Mouse (Mus musculus) layer of hippocampus, adult 9-10 months (tissue): ENCODE results near the gene Pptc7.
A peak's percentile ranks its signal among the peaks of the same experiment; 100 is the strongest.

Experiments used
- DNase-seq: peaks from one replicate; pipeline ENCODE4 v3.0.0; 2022; ENCODE audit warnings: low spot score

The Pptc7 gene

GRCm38 (mm10) chr5:122267136-122267535, 17.0 kb upstream of the Pptc7 start:
- no peak for DNase-seq

DNA sequence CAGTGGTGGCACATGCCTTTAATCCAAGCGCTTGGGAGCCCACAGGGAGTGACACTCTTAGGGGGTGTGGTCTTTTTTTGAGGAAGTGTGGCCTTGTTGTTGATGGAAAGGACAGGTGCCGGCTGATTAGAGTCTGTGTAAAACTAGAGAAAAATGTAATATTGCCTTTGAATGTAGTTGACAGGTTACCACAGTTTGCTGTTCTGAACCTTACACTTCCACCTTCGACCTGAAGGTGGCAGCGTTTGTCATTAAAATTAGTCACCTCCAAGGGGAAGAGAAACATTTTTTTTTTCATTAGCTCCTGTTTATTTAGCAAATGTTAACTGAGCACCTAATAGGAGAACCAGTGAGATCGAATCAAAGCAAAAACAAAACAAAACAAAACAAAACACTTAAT, 16.3 kb upstream of the Pptc7 start:
- peak; percentile 75 for DNase-seq

- DNase-seq, result no peak
These were observed 15.1 kb upstream of the Pptc7 start for GRCm38 (mm10) chr5:122268858-122269604.

DNA sequence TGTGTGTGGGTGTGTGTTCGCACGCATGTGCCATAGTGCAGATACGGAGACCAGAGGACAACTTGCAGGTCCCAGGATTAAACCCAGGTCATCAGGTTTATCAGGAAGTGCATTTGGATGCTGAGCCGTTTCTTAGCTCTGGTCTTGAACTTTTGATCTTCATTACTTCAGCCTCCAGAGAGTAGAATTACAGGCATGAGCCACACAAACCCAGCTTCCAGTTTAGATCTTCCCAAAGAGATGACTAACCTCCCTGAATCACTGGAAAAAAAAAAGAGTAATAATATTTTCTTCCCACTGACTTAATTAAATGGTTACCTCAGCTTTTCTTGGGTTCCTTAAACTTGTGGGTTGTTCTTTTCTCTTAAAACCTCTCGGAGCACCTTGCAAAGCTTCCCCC, 11.3 kb upstream of the Pptc7 start:
- DNase-seq, result no peak

- DNase-seq, result no peak
These were observed 9.4 kb upstream of the Pptc7 start for GRCm38 (mm10) chr5:122274785-122275184.

GRCm38 (mm10) chr5:122278946-122279345, 5.2 kb upstream of the Pptc7 start:
- DNase-seq, result no peak

- DNase-seq, result no peak
These were observed 4.3 kb upstream of the Pptc7 start for GRCm38 (mm10) chr5:122279799-122280421.

GRCm38 (mm10) chr5:122280422-122280826, 3.7 kb upstream of the Pptc7 start:
- no peak for DNase-seq

DNA sequence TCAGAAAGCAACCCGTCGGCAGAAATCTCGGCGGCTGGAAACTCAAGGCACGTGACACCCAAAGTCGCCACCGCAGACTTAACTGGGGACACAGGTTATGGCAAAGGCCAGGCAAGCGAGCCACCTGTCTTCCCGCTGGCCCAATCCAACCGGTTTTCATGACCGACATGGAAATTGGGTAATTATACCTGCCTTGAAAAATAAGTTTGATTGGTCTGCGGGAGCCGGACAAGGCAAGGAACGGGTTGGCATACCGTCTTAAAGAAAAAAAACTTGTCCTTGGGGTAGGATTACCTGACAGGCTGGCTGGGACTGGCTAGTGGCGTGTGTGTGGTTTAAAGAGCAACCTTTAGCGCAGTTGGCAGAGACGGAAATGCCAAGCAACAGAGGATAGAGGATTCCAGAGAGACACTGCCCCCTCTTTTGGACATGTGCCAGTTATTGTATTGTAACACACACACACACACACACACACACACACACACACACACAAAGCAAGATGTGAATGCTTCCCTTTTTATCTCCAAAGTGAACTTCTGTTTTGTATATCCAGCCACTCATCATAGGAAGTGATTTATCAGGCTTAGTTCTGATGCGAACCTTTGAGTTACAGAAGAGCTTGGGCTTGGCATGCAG, 3.2 kb upstream of the Pptc7 start:
- DNase-seq, result no peak

DNA sequence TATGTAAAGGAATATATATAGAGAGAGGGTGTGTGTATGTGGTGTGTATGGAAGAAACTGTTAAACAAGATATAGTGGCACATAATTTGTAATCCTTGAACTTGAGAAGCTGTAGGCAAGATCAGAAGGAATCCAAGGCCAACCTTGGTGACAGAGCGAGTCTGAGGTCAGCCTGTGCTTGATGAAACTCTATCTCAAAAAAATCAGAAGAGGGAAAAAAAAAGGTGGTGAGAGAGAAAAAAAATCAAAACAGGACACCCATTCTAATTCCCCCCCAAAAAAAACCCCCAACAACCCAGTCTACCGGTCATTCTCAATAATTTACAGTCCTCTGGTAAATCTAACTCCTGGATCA, 360 bp upstream of the Pptc7 start:
- DNase-seq, result no peak

DNA sequence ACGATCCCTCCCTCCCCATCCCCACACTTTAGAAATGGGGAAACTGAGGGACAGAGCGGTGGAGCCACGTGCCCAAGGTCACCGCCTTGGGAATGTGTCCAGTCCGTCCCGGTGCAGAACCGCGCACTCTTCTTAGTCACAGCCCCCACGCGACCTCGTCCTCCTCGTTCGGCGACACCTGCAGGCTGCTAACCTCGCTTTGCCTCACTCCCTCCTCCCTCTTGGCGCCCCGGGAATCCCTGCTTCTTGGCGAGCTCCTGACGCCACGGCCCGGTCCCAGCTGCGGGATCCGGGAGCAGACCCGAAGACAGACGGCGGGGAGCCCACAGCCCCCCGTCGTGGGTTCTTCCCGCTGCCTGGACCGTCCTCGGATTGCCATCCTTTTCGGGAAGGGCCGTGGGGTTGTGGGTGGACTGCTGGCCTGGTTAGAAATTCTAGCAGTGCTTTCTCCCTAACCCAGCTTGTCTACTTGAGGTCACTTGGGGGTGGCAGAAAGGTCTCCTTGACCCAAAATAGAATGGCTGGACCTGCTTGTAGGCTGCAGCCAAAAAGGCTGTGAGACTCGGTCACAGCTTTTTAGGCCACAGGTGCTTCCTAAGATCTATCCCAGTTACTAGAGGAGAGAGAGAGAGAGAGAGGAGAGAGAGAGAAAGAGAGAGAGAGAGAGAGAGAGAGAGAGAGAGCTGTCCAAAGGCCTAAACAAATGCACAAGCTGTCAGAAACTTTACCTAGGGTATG, 1.0 kb downstream of the Pptc7 start:
- DNase-seq, result no peak

DNA sequence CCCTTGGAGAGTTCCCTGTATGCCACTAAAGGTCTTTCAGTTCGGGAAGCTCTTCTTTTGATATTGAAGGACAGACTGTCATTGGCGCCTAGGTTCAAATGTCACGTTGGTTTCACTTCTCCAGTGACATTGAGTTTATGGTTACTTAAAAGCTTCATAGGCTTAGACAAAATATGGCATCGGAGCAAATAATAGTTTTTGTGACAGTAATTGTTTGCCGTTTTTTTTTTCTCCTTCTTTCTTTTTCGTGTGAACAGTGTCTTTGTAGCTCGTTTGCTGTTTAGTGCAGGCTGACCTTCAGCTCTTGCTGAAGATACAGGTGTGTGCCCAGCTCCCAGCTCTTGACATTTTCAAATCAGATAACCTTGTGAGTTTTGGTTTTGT, 1.6 kb downstream of the Pptc7 start:
- no peak for DNase-seq

DNA sequence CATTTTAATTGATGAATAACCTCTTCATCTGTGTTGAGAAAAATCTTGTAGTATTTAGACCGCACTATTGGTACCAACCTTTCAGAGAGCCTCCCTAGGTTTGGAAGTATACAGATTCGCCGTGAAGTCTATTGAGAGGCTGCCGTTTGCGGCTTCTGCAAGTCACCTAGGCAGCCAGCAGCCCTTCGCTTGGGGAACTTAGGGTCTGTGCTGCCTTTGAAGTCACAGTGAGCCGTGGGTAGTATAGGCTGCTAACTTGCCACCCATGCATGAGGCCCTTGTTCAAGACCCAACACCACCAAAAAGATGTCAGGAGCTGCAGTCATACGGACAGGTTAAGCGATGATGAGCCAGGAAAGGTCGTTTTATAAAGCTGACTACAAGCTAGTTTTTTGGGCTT, 2.0 kb downstream of the Pptc7 start:
- no peak for DNase-seq

DNA sequence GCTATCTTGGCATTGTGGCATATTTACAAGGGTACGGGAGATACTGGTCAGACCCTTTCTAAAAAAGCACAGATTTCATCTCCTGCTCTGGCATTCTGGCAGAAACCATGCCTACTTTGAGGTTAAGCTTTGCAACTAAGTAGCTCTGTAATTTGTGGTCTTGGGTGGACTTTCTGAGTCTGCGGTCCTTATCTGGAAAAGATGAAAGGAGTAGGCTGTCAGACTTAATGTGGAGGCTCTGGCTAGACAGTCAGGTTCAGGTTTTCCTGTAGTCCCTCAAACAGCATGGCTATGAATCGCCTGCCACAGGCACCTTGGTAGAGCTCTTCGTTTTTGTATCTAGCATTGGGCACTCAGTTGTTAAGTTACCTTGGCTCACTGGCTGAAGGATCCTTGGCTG, 2.9 kb downstream of the Pptc7 start:
- no peak for DNase-seq

GRCm38 (mm10) chr5:122288147-122288811, 4.1 kb downstream of the Pptc7 start:
- no peak for DNase-seq

DNA sequence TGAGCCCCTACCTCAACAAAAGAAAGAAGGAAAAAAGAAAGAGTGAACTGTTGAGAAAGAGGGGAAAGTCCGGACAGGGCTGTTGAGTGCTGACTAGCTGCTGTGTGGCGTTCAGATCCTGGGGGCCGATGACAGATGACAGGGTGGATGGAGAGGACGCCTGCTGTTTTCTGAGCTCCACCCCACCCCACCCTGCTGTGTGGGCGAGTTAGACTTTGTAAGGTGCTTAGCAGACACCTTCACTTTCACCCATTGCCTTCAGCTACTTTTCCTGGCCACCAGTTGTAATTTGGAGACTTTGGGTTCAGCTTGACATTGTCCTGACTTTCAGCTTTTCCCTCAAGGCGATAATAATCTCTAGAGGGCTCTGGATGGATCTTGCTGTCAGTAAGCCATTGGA, 7.0 kb downstream of the Pptc7 start:
- DNase-seq, result no peak

DNA sequence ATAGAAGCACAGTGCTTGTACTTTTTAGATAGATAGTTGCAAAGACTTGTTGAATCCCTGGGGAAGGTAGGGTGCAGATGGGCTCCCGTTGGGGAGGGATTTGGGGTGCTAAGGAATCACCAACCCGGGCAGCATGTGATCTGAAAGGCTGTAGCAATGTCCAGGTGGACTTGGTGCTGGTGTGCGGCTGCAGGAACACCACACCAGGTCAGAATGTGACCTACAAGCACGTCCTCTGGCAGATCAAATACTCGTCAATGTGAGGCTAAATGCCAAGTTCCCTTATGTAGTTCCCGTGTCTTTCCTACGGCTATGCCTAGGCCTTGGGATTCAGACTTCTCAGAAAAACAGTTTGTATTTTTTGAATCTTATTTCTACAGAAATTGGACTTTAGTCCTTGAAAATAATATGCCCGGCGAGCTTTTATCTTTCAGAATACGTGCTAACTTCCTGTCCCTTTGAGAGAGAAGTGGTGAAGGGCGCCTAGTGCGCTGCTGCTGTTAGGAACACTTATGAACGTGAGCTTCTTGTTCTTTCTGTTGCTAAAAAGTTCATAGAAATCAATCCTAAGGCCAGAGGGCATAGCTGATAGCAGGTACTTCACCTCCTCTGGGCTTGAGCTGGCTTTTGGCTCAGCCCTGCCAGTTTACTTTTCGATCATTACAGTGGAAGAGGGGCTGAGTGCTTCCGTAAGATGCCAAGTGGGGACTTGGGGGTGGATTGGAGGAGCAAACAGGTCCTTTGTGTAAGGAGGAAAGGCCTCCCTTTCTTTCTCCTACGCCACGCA, 7.6 kb downstream of the Pptc7 start:
- no peak for DNase-seq

DNA sequence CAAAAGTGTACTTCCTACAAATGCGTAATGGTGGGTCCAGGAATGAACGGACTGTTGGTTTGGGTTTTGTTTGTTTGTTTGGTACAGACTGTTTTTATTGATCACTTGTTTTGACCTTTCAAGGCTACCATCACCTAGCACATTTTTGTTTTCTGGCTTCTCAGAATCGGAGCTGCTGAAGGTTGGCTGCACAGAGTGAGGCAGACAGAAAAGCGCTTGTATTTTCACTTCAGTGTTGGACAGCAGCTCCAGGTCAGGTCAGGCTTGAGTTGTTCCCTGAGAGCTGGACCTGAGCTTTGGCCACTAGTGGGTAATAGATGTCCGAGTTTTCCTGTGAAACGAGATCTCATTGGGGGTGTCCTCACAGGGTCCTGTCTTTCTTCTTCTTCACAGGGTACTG, 9.0 kb downstream of the Pptc7 start:
- no peak for DNase-seq

GRCm38 (mm10) chr5:122294219-122294735, 10.1 kb downstream of the Pptc7 start:
- DNase-seq, result no peak

DNA sequence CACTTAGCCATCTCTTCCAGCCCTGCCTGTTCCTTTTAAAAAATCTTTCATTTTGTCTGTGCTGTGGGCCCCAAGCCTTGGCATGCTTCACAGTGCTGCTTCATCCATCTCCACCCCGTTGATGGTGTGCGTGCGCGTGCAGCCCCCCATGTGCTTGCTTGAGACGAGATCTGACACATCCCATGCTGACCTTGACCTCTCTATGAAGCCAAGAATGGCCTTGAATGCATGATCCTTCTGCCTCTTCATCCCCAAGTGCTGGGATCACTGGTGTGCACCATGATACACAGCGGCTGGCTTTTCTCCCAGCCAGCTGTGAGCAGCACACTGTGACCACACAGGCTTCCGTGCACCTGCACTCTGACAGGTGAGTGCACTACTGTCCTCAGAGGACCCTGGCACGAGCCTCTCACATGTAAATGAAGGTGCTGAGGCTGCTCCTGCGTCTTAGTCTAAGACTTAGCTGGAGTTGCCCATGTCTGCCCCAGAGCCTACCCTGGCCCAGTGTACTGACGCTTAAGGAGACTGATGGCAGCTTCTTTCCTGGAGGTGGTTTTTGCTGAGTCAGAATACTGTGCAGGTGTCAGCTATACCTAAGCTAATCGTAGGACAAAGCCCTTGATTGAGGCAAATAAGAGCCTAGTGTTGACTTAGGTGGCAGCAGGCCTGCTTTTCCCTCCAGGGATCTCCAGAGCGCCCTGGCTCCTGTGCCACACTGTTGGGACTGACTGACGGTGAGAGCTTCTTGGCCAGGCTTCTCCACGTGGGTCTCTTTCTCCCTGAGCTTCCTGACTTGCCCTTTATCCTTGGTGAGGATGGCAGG, 11.2 kb downstream of the Pptc7 start:
- DNase-seq, result no peak
